Comparison of ENCODE assay signal across 1 mouse cellular context in the genomic region with DNA sequence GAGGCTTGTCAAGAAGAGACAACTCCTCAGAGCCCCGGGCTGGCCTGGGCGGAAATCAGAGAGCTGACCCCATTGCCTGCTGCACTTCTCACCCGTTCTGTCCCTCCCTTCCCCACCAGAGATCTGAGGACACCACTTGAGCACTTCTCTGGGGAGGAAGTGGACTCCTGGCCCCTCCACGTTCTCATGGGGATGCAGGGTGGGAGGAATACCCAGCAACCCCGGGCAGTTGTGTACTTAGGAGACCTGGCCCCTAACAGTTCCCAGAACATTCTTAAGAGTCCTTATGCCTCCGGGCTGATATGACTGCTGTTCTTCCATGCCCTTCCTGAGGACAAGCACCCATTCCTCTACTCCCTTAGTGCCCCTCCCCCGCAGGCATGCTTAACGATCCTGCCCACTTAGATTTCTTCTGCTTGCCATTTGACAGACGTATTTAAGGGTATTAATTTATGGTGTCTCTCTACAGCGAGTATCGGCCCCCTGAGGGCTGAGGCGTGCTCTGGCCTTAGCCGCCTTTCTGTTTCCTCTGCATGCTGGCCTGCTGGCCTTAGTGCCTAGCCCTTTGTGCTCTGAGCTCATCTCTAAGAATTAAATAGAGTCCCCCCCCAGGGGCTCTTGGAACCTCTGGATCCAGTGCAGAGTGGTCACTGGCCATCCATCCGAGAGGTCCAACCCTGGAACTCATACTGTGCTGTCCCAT.
TF ChIP-seq lines count a peak whose summit lies in the region.

No protein-coding gene starts in this region.

TF ChIP-seq in C2C12, 6 proteins besides CTCF, POLR2A, EP300 and RAD21:
- no peak for TF ChIP-seq FOSL1 (IDR thresholded peaks at IDR 0.05; ENCODE audit: insufficient read depth, low read length, poor library complexity, severe bottlenecking)
- no peak for TF ChIP-seq MAX (IDR thresholded peaks at IDR 0.05)
- TF ChIP-seq USF1 (IDR thresholded peaks at IDR 0.05; ENCODE audit: low read depth): no peak
- no peak for TF ChIP-seq MYOG (IDR thresholded peaks at IDR 0.05; ENCODE audit: control insufficient read depth, extremely low read depth, insufficient read length)
- no peak for TF ChIP-seq MYOD1 (IDR thresholded peaks at IDR 0.05; ENCODE audit: control insufficient read depth, insufficient read length, low read depth)
- TF ChIP-seq CEBPB (IDR thresholded peaks at IDR 0.05; ENCODE audit: low read depth): no peak
